In the genomic region with DNA sequence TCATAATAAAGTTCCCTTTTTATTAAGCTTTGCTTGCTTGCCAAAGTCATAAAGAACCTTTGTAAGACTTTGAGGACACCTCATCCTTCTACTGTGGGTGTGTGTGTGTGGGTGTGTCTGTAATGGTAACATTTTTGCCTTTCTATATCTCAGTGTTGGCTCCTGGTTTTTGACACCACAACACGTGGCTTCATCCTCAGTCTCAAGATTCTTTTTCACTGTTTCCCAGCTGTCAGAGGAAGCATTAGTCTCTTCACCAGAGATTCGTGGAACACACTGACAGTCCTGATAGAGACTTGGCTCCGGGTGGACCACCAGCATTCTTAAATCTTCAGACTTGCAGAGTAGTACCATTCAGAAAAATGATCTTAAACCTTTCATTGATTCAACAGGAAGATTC, we compare ENCODE assay signal across 8 mouse cellular contexts. TPM values are rescaled to one million over a fixed set of nuclear protein-coding genes. Genes with fewer than 3 reads are reported as not detected.
DNase-seq lines count a peak whose midpoint lies in the region; ATAC-seq and TF ChIP-seq lines count a peak whose summit lies in the region.

No protein-coding gene starts in this region.

- no peak for TF ChIP-seq POLR2A in kidney, adult 2 months (IDR thresholded peaks at IDR 0.05; ENCODE audit: low read depth, low read length)

- no peak overlapping the region for H3K27ac ChIP-seq in kidney, adult 2 months (ENCODE audit: insufficient read depth, low read depth, low read length)
- H3K27ac ChIP-seq in embryonic facial prominence, embryonic 13.5 days = no peak overlapping the region
- no peak overlapping the region for H3K27ac ChIP-seq in midbrain, embryonic 15.5 days

- 13% methylated on average over 3 of the region's 3 CpGs for WGBS in kidney, adult 2 months
- 32% methylated on average over 3 of the region's 3 CpGs for WGBS in embryonic facial prominence, embryonic 13.5 days
- 21% methylated on average over 3 of the region's 3 CpGs for WGBS in midbrain, embryonic 15.5 days

- H3K4me3 ChIP-seq in kidney, adult 2 months (ENCODE audit: insufficient read depth, low read depth, low read length) = 0 out of 2 replicates have a peak overlapping the region, but pooled peaks have one; percentile 5
- peak overlapping the region; percentile 82 for H3K4me3 ChIP-seq in embryonic facial prominence, embryonic 13.5 days
- peak overlapping the region; percentile 89 for H3K4me3 ChIP-seq in midbrain, embryonic 15.5 days

- DNase-seq in kidney, adult 2 months = no peak
- DNase-seq in kidney, adult 8-10 months = no peak
- peak; percentile 0 for DNase-seq in hindlimb bud, embryonic 11.5 days (ENCODE audit: extremely low spot score, low read depth, low spot score)
- DNase-seq in spleen, adult 12 weeks (ENCODE audit: low spot score) = no peak
- no peak for DNase-seq in adrenal gland, adult (ENCODE audit: inconsistent age in 2 of 2, low spot score in 1 of 2)
- DNase-seq in adrenal gland, adult 8-10 months = no peak

- H3K9ac ChIP-seq in embryonic facial prominence, embryonic 13.5 days = 0 out of 2 replicates have a peak overlapping the region, but pooled peaks have one; percentile 41
- H3K9ac ChIP-seq in midbrain, embryonic 15.5 days = no peak overlapping the region

- ATAC-seq in embryonic facial prominence, embryonic 13.5 days (ENCODE audit: insufficient number of reproducible peaks, insufficient read depth, low FRiP score, low TSS enrichment, low read depth) = no peak
- peak; percentile 28; the same call in 1 of the 2 replicates for ATAC-seq in midbrain, embryonic 15.5 days (replicated peaks)

- H3K27me3 ChIP-seq in kidney, adult 2 months (replicated peaks; ENCODE audit: control insufficient read depth, insufficient read depth, low read length) = no peaks in the 10 kb centered on the region
- no peaks in the 10 kb centered on the region for H3K27me3 ChIP-seq in embryonic facial prominence, embryonic 13.5 days
- H3K27me3 ChIP-seq in midbrain, embryonic 15.5 days (replicated peaks) = no peaks in the 10 kb centered on the region

- TF ChIP-seq CTCF in kidney, adult 2 months (conservative IDR thresholded peaks at IDR 0.05; ENCODE audit: insufficient read depth, insufficient read length, low read depth, low read length) = no peak

- H3K4me2 ChIP-seq in embryonic facial prominence, embryonic 13.5 days = peak overlapping the region; percentile 86
- H3K4me2 ChIP-seq in midbrain, embryonic 15.5 days = peak overlapping the region; percentile 77

- H3K4me1 ChIP-seq in kidney, adult 2 months (ENCODE audit: control insufficient read depth, insufficient read depth, low read length) = peaks cover 2% of the 10 kb centered on the region; the same call in 1 of the 2 replicates
- H3K4me1 ChIP-seq in embryonic facial prominence, embryonic 13.5 days = peaks cover 21% of the 10 kb centered on the region
- peaks cover 23% of the 10 kb centered on the region for H3K4me1 ChIP-seq in midbrain, embryonic 15.5 days

- H3K9me3 ChIP-seq in embryonic facial prominence, embryonic 13.5 days = no peaks in the 10 kb centered on the region
- no peaks in the 10 kb centered on the region for H3K9me3 ChIP-seq in midbrain, embryonic 15.5 days

- H3K36me3 ChIP-seq in kidney, adult 2 months (ENCODE audit: control insufficient read depth, insufficient read depth, low read length) = no peaks in the 10 kb centered on the region; the same call in 1 of the 2 replicates
- peaks cover 6% of the 10 kb centered on the region for H3K36me3 ChIP-seq in embryonic facial prominence, embryonic 13.5 days
- no peaks in the 10 kb centered on the region for H3K36me3 ChIP-seq in midbrain, embryonic 15.5 days (replicated peaks)

RNA-seq across cellular contexts. Expression of gene Ints4, which starts 0.5 kb away (rescaled TPM):
- polyA plus RNA-seq in kidney, adult 2 months (2012; rRNA removed) = 71.8 and 76.4 TPM in 2 replicates
- polyA plus RNA-seq in embryonic facial prominence, embryonic 13.5 days (2015; fragmentation: Nextera tagmentation; extraction: Ambion mirVana) = 53.0 and 57.5 TPM in 2 replicates
- 40.7 and 48.3 TPM in 2 replicates for polyA plus RNA-seq in midbrain, embryonic 15.5 days (2015; fragmentation: Nextera tagmentation; extraction: Ambion mirVana)
- total RNA-seq in adrenal gland, adult 8-10 months (2022) = 10 to 100 TPM; 55.3 to 82.3 (median 72.2) TPM

RNA-seq across cellular contexts. Expression of gene Kctd14, which starts 29.2 kb away (rescaled TPM):
- polyA plus RNA-seq in kidney, adult 2 months (2012; rRNA removed) = 1.1 and 1.5 TPM in 2 replicates
- 4.4 and 6.0 TPM in 2 replicates for polyA plus RNA-seq in embryonic facial prominence, embryonic 13.5 days (2015; fragmentation: Nextera tagmentation; extraction: Ambion mirVana)
- 1.1 and 1.2 TPM in 2 replicates for polyA plus RNA-seq in midbrain, embryonic 15.5 days (2015; fragmentation: Nextera tagmentation; extraction: Ambion mirVana)
- total RNA-seq in adrenal gland, adult 8-10 months (2022) = 1 to 10 TPM; 1.8 to 4.0 (median 3.0) TPM

Comparison
In these comparisons a context has a peak if more than half of its experiments do, and no peak if none do; other contexts are left out.
1. H3K4me3 ChIP-seq: peak in every context shown above with its lines; median percentile 89 in midbrain, embryonic 15.5 days; 82 in embryonic facial prominence, embryonic 13.5 days; 5 in kidney, adult 2 months.